Mouse (Mus musculus) lung, embryonic 15.5 days (tissue): ENCODE results near the gene Gsk3b. TPM values are rescaled to one million over a fixed set of nuclear protein-coding genes. Genes with fewer than 3 reads are reported as not detected.
"Not testable (repeated sequence)": the region's sequence is repeated elsewhere in the genome, so short reads cannot be mapped to it uniquely, and the experiment has no call there.

ENCODE experiments used
- ATAC-seq: fragments of 200-750 bp; cut with Nextera tagmentation; 2 replicates; pipeline ENCODE4 v1.8.0; 2017; ENCODE audit warnings: moderate number of reproducible peaks, borderline replicate concordance; ENCODE audit not compliant: low FRiP score, low TSS enrichment; ENCODE audit errors: extremely low read depth
- H3K27ac ChIP-seq: fragments of 300-500 bp; sonication (generic); 2 replicates; pipeline ENCODE4 v1.5.1; 2015; ENCODE audit warnings: moderate library complexity, mild to moderate bottlenecking, inconsistent platforms
- H3K27me3 ChIP-seq: fragments of 300-500 bp; sonication (generic); 2 replicates; pipeline ENCODE4 v1.6.1; 2015; ENCODE audit warnings: inconsistent platforms
- H3K36me3 ChIP-seq: fragments of 300-500 bp; sonication (generic); 2 replicates; pipeline ENCODE4 v1.6.1; 2015; ENCODE audit warnings: inconsistent platforms
- H3K4me1 ChIP-seq: fragments of 300-500 bp; sonication (generic); 2 replicates; pipeline ENCODE4 v1.6.1; 2015; ENCODE audit warnings: inconsistent platforms
- H3K4me2 ChIP-seq: fragments of 300-500 bp; sonication (generic); 2 replicates; pipeline ENCODE4 v1.6.1; 2015; ENCODE audit warnings: inconsistent platforms, mild to moderate bottlenecking, moderate library complexity
- H3K4me3 ChIP-seq: fragments of 300-500 bp; sonication (generic); 2 replicates; pipeline ENCODE4 v1.5.1; 2015; ENCODE audit warnings: mild to moderate bottlenecking, inconsistent platforms
- H3K9ac ChIP-seq: fragments of 300-500 bp; sonication (generic); 2 replicates; pipeline ENCODE4 v1.6.1; 2015; ENCODE audit warnings: inconsistent platforms
- H3K9me3 ChIP-seq: fragments of 300-500 bp; sonication (generic); 2 replicates; pipeline ENCODE4 v1.6.1; 2016; ENCODE audit warnings: inconsistent platforms
- WGBS: fragments of 180-500 bp; shearing (Covaris S2); methylation state at CpG from one replicate; pipeline ENCODE4 v1.1.7; 2015; 5-methylcytosine and 5-hydroxymethylcytosine counted together
- polyA plus RNA-seq: library from polyadenylated mRNA; unstranded; fragments of >200 nt; fragmentation: Nextera tagmentation; extraction: Ambion mirVana; gene quantifications from 2 replicates; pipeline ENCODE4 v1.2.1, GENCODE M21; 2015

Gsk3b gene
- polyA plus RNA-seq, 1 experiment from 2014 or later: 52.7 TPM

DNA sequence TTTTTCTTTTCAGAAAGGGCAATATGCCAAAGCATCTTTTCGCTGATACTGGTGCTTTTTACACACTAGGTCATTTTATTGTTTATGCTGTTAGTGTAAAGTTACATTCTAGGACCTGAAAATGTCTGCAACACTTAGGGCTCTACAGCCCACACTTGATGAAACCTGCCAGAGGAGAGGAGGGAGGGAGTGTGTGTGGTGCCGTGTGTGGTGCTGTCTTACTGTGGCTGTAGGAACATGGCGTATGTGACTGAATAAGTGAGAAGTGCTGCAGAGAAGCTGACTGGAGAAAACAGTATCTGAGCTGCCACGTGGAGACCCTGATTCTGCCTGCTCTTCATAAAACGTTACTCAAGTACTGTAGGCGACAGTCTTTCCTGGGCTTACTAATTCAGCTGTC is 103.8 kb downstream of the Gsk3b start:
- H3K27ac ChIP-seq: no peak overlapping the region
- WGBS: 71% methylated on average over 6 of the region's 6 CpGs
- H3K36me3 ChIP-seq: peaks cover 52% of the 10 kb centered on the region
- H3K4me3 ChIP-seq: no peak overlapping the region
- no peaks in the 10 kb centered on the region for H3K4me1 ChIP-seq
- H3K27me3 ChIP-seq: no peaks in the 10 kb centered on the region
- no peaks in the 10 kb centered on the region for H3K9me3 ChIP-seq
- H3K9ac ChIP-seq: no peak overlapping the region
- no peak overlapping the region for H3K4me2 ChIP-seq
- ATAC-seq: no peak

GRCm38 (mm10) chr16:38197299-38197698 is 108.5 kb downstream of the Gsk3b start:
- Histone ChIP-seq H3K4me3 (no peak overlapping the region), H3K4me2 (no peak overlapping the region), H3K4me1 (no peaks in the 10 kb centered on the region), H3K27me3 (no peaks in the 10 kb centered on the region), H3K27ac (no peak overlapping the region), H3K36me3 (peaks cover 43% of the 10 kb centered on the region), H3K9ac (no peak overlapping the region), H3K9me3 (no peaks in the 10 kb centered on the region)
- no peak for ATAC-seq
- 52% methylated on average over 4 of the region's 4 CpGs for WGBS

GRCm38 (mm10) chr16:38205272-38205671 is 116.5 kb downstream of the Gsk3b start:
- Histone ChIP-seq H3K4me2 (no peak overlapping the region), H3K36me3 (peaks cover 18% of the 10 kb centered on the region), H3K9me3 (no peaks in the 10 kb centered on the region), H3K27ac (no peak overlapping the region), H3K9ac (no peak overlapping the region), H3K4me1 (no peaks in the 10 kb centered on the region), H3K27me3 (no peaks in the 10 kb centered on the region), H3K4me3 (no peak overlapping the region)
- 94% methylated on average over 7 of the region's 7 CpGs for WGBS
- no peak for ATAC-seq

DNA sequence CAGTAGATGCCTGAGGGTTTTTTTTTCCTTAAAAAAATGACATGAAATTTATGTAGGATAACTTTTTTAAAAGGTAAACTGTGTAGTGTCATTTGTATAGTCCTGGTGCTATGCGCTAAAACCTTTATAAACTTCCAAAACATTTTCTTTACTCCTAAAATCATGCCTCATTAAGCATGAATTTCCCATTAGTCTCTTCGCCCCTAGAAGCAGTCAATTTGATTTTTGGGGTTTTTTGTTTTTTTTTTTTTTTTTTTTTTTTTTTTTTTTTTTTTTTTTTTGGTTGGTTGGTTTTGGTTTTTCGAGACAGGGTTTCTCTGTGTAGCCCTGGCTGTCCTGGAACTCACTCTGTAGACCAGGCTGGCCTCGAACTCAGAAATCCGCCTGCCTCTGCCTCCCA is 133.7 kb downstream of the Gsk3b start:
- H3K27me3 ChIP-seq, ATAC-seq, H3K27ac ChIP-seq, H3K4me2 ChIP-seq, H3K4me1 ChIP-seq, H3K4me3 ChIP-seq, H3K9me3 ChIP-seq, H3K9ac ChIP-seq: not testable (repeated sequence)
- WGBS: 96% methylated on average over 5 of the region's 5 CpGs
- peaks cover 27% of the 10 kb centered on the region for H3K36me3 ChIP-seq

- Histone ChIP-seq H3K9me3 (no peaks in the 10 kb centered on the region), H3K4me2 (no peak overlapping the region), H3K36me3 (peaks cover 18% of the 10 kb centered on the region; the same call in 1 of the 2 replicates), H3K9ac (no peak overlapping the region), H3K4me3 (no peak overlapping the region), H3K27me3 (no peaks in the 10 kb centered on the region), H3K27ac (no peak overlapping the region), H3K4me1 (no peaks in the 10 kb centered on the region)
- no peak for ATAC-seq
- 42% methylated on average over 4 of the region's 4 CpGs for WGBS
Measured at GRCm38 (mm10) chr16:38236936-38237585, 148.3 kb downstream of the Gsk3b start.

GRCm38 (mm10) chr16:38239729-38240128 is 150.9 kb downstream of the Gsk3b start:
- no peak overlapping the region for H3K4me3 ChIP-seq
- no peaks in the 10 kb centered on the region for H3K9me3 ChIP-seq
- ATAC-seq: no peak
- peaks cover 24% of the 10 kb centered on the region; the same call in 1 of the 2 replicates for H3K36me3 ChIP-seq
- H3K9ac ChIP-seq: no peak overlapping the region
- WGBS: 66% methylated on average over 5 of the region's 5 CpGs
- H3K4me2 ChIP-seq: no peak overlapping the region
- H3K4me1 ChIP-seq: no peaks in the 10 kb centered on the region
- H3K27ac ChIP-seq: no peak overlapping the region
- no peaks in the 10 kb centered on the region for H3K27me3 ChIP-seq

DNA sequence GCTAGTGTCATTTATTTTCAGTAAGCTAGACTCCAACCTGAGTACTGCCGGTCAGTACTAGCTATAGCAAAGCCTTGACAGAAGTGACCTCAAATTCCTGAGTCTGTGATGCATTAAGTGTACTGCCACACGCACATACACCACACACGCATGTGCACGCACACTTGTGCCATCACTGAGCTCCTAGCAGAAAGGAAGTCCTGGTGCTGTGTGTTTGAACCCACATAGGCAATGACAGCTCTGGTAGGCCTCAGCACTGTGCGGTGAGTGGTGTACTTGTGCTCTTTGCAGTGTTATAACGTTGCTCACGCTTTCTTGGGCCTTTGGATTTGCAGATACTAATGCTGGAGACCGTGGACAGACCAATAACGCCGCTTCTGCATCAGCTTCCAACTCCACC is 151.4 kb downstream of the Gsk3b start:
- Histone ChIP-seq H3K4me3 (no peak overlapping the region), H3K27ac (no peak overlapping the region), H3K9ac (no peak overlapping the region), H3K4me2 (no peak overlapping the region), H3K4me1 (no peaks in the 10 kb centered on the region), H3K36me3 (peaks cover 24% of the 10 kb centered on the region; the same call in 1 of the 2 replicates), H3K9me3 (no peaks in the 10 kb centered on the region), H3K27me3 (no peaks in the 10 kb centered on the region)
- ATAC-seq: no peak
- 95% methylated on average over 10 of the region's 10 CpGs for WGBS

GRCm38 (mm10) chr16:38244111-38244510 is 155.3 kb downstream of the Gsk3b start:
- H3K36me3 ChIP-seq: peaks cover 19% of the 10 kb centered on the region; the same call in 1 of the 2 replicates
- 84% methylated on average over 6 of the region's 6 CpGs for WGBS
- no peak for ATAC-seq
- H3K9me3 ChIP-seq: no peaks in the 10 kb centered on the region
- H3K9ac ChIP-seq: no peak overlapping the region
- no peaks in the 10 kb centered on the region for H3K27me3 ChIP-seq
- no peak overlapping the region for H3K4me3 ChIP-seq
- no peak overlapping the region for H3K27ac ChIP-seq
- no peak overlapping the region for H3K4me2 ChIP-seq
- H3K4me1 ChIP-seq: 0 out of 2 replicates have a peak, but pooled peaks cover 3% of the 10 kb centered on the region

- Histone ChIP-seq H3K27ac (no peak overlapping the region), H3K4me1 (0 out of 2 replicates have a peak, but pooled peaks cover 3% of the 10 kb centered on the region), H3K36me3 (peaks cover 16% of the 10 kb centered on the region; the same call in 1 of the 2 replicates), H3K9me3 (no peaks in the 10 kb centered on the region), H3K9ac (no peak overlapping the region), H3K4me3 (no peak overlapping the region), H3K27me3 (no peaks in the 10 kb centered on the region), H3K4me2 (no peak overlapping the region)
- ATAC-seq: no peak
- 63% methylated on average over 2 of the region's 2 CpGs for WGBS
Measured at GRCm38 (mm10) chr16:38245379-38245778, 156.6 kb downstream of the Gsk3b start.

DNA sequence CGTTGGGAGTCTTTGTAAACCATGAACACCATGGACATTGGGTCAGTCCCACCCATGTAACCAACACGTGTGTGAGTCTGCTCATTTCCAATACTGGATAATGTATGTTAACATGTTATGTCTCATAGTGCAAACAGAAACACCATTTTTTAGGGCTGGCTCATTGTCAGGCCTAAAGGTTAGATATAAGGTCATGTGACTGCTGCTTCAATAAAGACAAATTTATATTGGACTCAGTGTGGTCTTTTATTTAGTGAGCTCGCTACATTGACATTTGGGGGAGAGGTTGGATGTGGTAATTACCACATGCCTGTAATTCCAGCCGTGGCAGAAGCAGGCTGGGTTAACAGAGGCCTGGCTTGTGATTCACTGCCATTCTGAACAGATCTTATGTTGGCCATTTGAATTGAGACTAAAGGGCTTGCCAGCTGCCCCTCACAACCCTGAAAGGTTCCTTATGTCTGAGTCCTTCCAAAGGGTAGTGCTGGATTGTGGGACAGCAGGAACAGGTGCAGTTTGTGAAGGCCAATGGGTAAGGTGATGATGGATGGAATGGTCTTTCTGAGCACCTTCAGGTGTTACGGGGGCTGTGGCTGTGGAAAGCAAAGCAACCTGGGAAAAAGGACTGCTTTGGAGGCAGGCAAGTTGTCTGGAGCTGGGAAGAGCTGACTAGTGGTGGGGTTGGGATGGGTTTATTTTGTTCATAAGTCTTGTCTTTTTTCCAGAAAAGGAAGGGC is 157.2 kb downstream of the Gsk3b start:
- Histone ChIP-seq H3K9ac (no peak overlapping the region), H3K27ac (no peak overlapping the region), H3K4me3 (no peak overlapping the region), H3K36me3 (peaks cover 13% of the 10 kb centered on the region; the same call in 1 of the 2 replicates), H3K27me3 (no peaks in the 10 kb centered on the region), H3K4me1 (0 out of 2 replicates have a peak, but pooled peaks cover 3% of the 10 kb centered on the region), H3K9me3 (no peaks in the 10 kb centered on the region), H3K4me2 (no peak overlapping the region)
- 80% methylated on average over 5 of the region's 5 CpGs for WGBS
- ATAC-seq: no peak

- ATAC-seq: peak; percentile 23; the same call in 1 of the 2 replicates
- Histone ChIP-seq H3K9ac (no peak overlapping the region), H3K36me3 (no peaks in the 10 kb centered on the region; the same call in 1 of the 2 replicates), H3K4me1 (0 out of 2 replicates have a peak, but pooled peaks cover 3% of the 10 kb centered on the region), H3K4me2 (peak overlapping the region; percentile 1; the same call in 1 of the 2 replicates), H3K4me3 (no peak overlapping the region), H3K27me3 (no peaks in the 10 kb centered on the region), H3K9me3 (no peaks in the 10 kb centered on the region), H3K27ac (no peak overlapping the region)
- 30% methylated on average over 13 of the region's 13 CpGs for WGBS
Measured at GRCm38 (mm10) chr16:38248331-38248961, 159.6 kb downstream of the Gsk3b start.

GRCm38 (mm10) chr16:38250467-38250866 is 161.7 kb downstream of the Gsk3b start:
- WGBS: 87% methylated on average over 6 of the region's 6 CpGs
- no peak overlapping the region for H3K27ac ChIP-seq
- no peak for ATAC-seq
- H3K4me3 ChIP-seq: no peak overlapping the region
- no peaks in the 10 kb centered on the region for H3K27me3 ChIP-seq
- H3K4me2 ChIP-seq: no peak overlapping the region
- no peaks in the 10 kb centered on the region for H3K9me3 ChIP-seq
- H3K4me1 ChIP-seq: 0 out of 2 replicates have a peak, but pooled peaks cover 3% of the 10 kb centered on the region
- H3K36me3 ChIP-seq: no peaks in the 10 kb centered on the region; the same call in 1 of the 2 replicates
- no peak overlapping the region for H3K9ac ChIP-seq
